Mouse (Mus musculus) testis, adult 2 months (tissue): ENCODE measurements around the gene Zc3h12d.

Source experiments
- CTCF ChIP-seq: fragments of 200-500 bp; IDR thresholded peaks from 2 replicates; pipeline ENCODE4 v1.5.1; 2012; ENCODE audit warnings: low read depth, mild to moderate bottlenecking, inconsistent platforms, low read length, moderate library complexity; ENCODE audit not compliant: control insufficient read depth, insufficient read depth, insufficient replicate concordance
- POLR2A ChIP-seq: fragments of 200-500 bp; IDR thresholded peaks from 2 replicates; pipeline ENCODE4 v1.6.1; 2012; ENCODE audit warnings: low read depth, mild to moderate bottlenecking, inconsistent platforms, low read length, moderate library complexity; ENCODE audit not compliant: control insufficient read depth

GRCm38 (mm10) chr10:7881971-7882370, 49.7 kb downstream of the Zc3h12d start:
- TF ChIP-seq POLR2A (no peak), CTCF (no peak)
